Mouse (Mus musculus): ENCODE data around the gene Sctr. TPM values are rescaled to one million over a fixed set of nuclear protein-coding genes. Genes with fewer than 3 reads are reported as not detected.

Gene Sctr
- total and polyA plus RNA-seq, 2 experiments from 2014 or later = 0.93 to 2.0 TPM

- no peak overlapping the region for H3K4me2 ChIP-seq (ENCODE audit: low read depth, low read length)
- no peaks in the 10 kb centered on the region for H3K27me3 ChIP-seq (ENCODE audit: insufficient read depth, low read length)
- DNase-seq (ENCODE audit: low spot score) = no peak
- H3K9me3 ChIP-seq (ENCODE audit: low read length) = no peaks in the 10 kb centered on the region
- H3K4me1 ChIP-seq (ENCODE audit: insufficient read depth, low read length) = no peaks in the 10 kb centered on the region
- no peak overlapping the region for H3K4me3 ChIP-seq (ENCODE audit: low read length)
- no peak overlapping the region for H3K9ac ChIP-seq (replicated peaks; ENCODE audit: low read length)
- WGBS = 86% methylated on average over 12 of the region's 12 CpGs
- ATAC-seq = no peak
- H3K36me3 ChIP-seq (ENCODE audit: insufficient read depth, low read length) = peaks cover 25% of the 10 kb centered on the region
- TF ChIP-seq CTCF (IDR thresholded peaks at IDR 0.05; ENCODE audit: low read depth) = no peak
- peak overlapping the region; percentile 22; the same call in 1 of the 2 replicates for H3K27ac ChIP-seq
These were observed 105.8 kb downstream of the Sctr start for GRCm38 (mm10) chr1:120112251-120113187.

Other genes starting within 250 kb of the Sctr start
- 30.3 and 36.4 TPM in 2 replicates for gene Ptpn4, start 169.3 kb upstream of the Sctr start, total RNA-seq (2014; rRNA removed)
- 7.3 and 7.6 TPM in 2 replicates for gene Ptpn4, start 169.3 kb upstream of the Sctr start, polyA plus RNA-seq (2015; fragmentation: Nextera tagmentation; extraction: Ambion mirVana)
- gene Tmem177, start 93.7 kb upstream of the Sctr start, total RNA-seq (2014; rRNA removed) = 6.8 and 10.8 TPM in 2 replicates
- gene Tmem177, start 93.7 kb upstream of the Sctr start, polyA plus RNA-seq (2015; fragmentation: Nextera tagmentation; extraction: Ambion mirVana) = 4.2 and 4.5 TPM in 2 replicates
- gene Cfap221, start 9.7 kb upstream of the Sctr start, total RNA-seq (2014; rRNA removed) = 1.9 TPM in 1 of 2 replicates, not detected in the other
- 0.25 and 0.29 TPM in 2 replicates for gene Cfap221, start 9.7 kb upstream of the Sctr start, polyA plus RNA-seq (2015; fragmentation: Nextera tagmentation; extraction: Ambion mirVana)
- gene Tmem37, start 67.2 kb downstream of the Sctr start, total RNA-seq (2014; rRNA removed) = 2.9 and 3.8 TPM in 2 replicates
- gene Tmem37, start 67.2 kb downstream of the Sctr start, polyA plus RNA-seq (2015; fragmentation: Nextera tagmentation; extraction: Ambion mirVana) = 9.1 and 9.4 TPM in 2 replicates
- gene Dbi, start 114.2 kb downstream of the Sctr start, total RNA-seq (2014; rRNA removed) = 529 and 602 TPM in 2 replicates
- gene Dbi, start 114.2 kb downstream of the Sctr start, polyA plus RNA-seq (2015; fragmentation: Nextera tagmentation; extraction: Ambion mirVana) = 2,773 and 3,206 TPM in 2 replicates
- 2.2 and 2.5 TPM in 2 replicates for gene 3110009E18Rik, start 114.3 kb downstream of the Sctr start, total RNA-seq (2014; rRNA removed)
- gene 3110009E18Rik, start 114.3 kb downstream of the Sctr start, polyA plus RNA-seq (2015; fragmentation: Nextera tagmentation; extraction: Ambion mirVana) = 10.7 and 15.2 TPM in 2 replicates